Mouse (Mus musculus) intestine, postnatal 0 days (tissue): ENCODE measurements at regions not wholly inside any gene's neighbourhood (a gene's known extent, or its start where the extent isn't known, plus 50 kb on each side); places are given as distances from the start of the nearest gene placed in this dataset.

Source experiments
- ATAC-seq: fragments of 200-750 bp; cut with Nextera tagmentation; 2 replicates; pipeline ENCODE4 v1.8.0; 2017; ENCODE audit warnings: mild to moderate bottlenecking, moderate TSS enrichment, moderate library complexity
- H3K27ac ChIP-seq: fragments of 300-500 bp; sonication (generic); 2 replicates; pipeline ENCODE4 v1.5.1; 2014; ENCODE audit warnings: mild to moderate bottlenecking, low read depth, low read length, moderate library complexity
- H3K27me3 ChIP-seq: fragments of 300-500 bp; sonication (generic); replicated peaks from 2 replicates; pipeline ENCODE4 v1.6.1; 2014; ENCODE audit warnings: low read length, mixed read lengths; ENCODE audit not compliant: control insufficient read depth, insufficient read depth
- H3K36me3 ChIP-seq: fragments of 300-500 bp; sonication (generic); 2 replicates; pipeline ENCODE4 v1.6.1; 2014; ENCODE audit warnings: mild to moderate bottlenecking, moderate library complexity; ENCODE audit not compliant: control insufficient read depth, insufficient read depth
- H3K4me1 ChIP-seq: fragments of 300-500 bp; sonication (generic); replicated peaks from 2 replicates; pipeline ENCODE4 v1.6.1; 2014; ENCODE audit warnings: antibody characterized with exemption, low read length, mixed read lengths; ENCODE audit not compliant: control insufficient read depth, insufficient read depth
- H3K4me2 ChIP-seq: fragments of 300-500 bp; sonication (generic); replicated peaks from 2 replicates; pipeline ENCODE4 v1.6.1; 2014; ENCODE audit warnings: low read depth, mild to moderate bottlenecking, moderate library complexity
- H3K4me3 ChIP-seq: fragments of 300-500 bp; sonication (generic); 2 replicates; pipeline ENCODE4 v1.5.1; 2014; ENCODE audit warnings: low read depth, low read length
- H3K9ac ChIP-seq: fragments of 300-500 bp; sonication (generic); 2 replicates; pipeline ENCODE4 v1.6.1; 2014; ENCODE audit warnings: mild to moderate bottlenecking, low read depth, low read length
- H3K9me3 ChIP-seq: fragments of 300-500 bp; sonication (generic); 2 replicates; pipeline ENCODE4 v1.6.1; 2016; ENCODE audit warnings: mixed run types; ENCODE audit not compliant: control insufficient read depth
- CTCF ChIP-seq: sonication (generic); IDR thresholded peaks from 2 replicates; pipeline ENCODE4 v1.5.1; 2016; ENCODE audit warnings: low read depth, mild to moderate bottlenecking, control low read depth, antibody characterized with exemption, moderate library complexity
- WGBS: fragments of 180-500 bp; shearing (Covaris S2); extraction: QIAGEN DNeasy Blood & Tissue Kit; methylation state at CpG from one replicate; pipeline ENCODE4 v1.1.7; 2014; 5-methylcytosine and 5-hydroxymethylcytosine counted together

GRCm38 (mm10) chr6:15644311-15644710 is 76.2 kb upstream of the Mdfic start:
- H3K4me1 ChIP-seq: no peaks in the 10 kb centered on the region
- no peak overlapping the region for H3K4me2 ChIP-seq
- no peak for ATAC-seq
- no peak overlapping the region for H3K27ac ChIP-seq
- no peaks in the 10 kb centered on the region for H3K36me3 ChIP-seq
- no peak overlapping the region for H3K9ac ChIP-seq
- TF ChIP-seq CTCF: no peak
- no peaks in the 10 kb centered on the region for H3K9me3 ChIP-seq
- H3K4me3 ChIP-seq: no peak overlapping the region
- no peaks in the 10 kb centered on the region for H3K27me3 ChIP-seq

GRCm38 (mm10) chr6:15647499-15647898 is 73.0 kb upstream of the Mdfic start:
- no peak overlapping the region for H3K4me3 ChIP-seq
- no peak overlapping the region for H3K27ac ChIP-seq
- no peak overlapping the region for H3K9ac ChIP-seq
- H3K9me3 ChIP-seq: no peaks in the 10 kb centered on the region
- no peak for TF ChIP-seq CTCF
- no peaks in the 10 kb centered on the region for H3K4me1 ChIP-seq
- H3K4me2 ChIP-seq: no peak overlapping the region
- 75% methylated on average over 2 of the region's 2 CpGs for WGBS
- no peaks in the 10 kb centered on the region for H3K36me3 ChIP-seq
- no peaks in the 10 kb centered on the region for H3K27me3 ChIP-seq
- ATAC-seq: no peak
